ENCODE assay signal across 23 mouse cellular contexts in genomic region chr19:23941422-23941949, GRCm38 (mm10).
A peak's percentile ranks its signal among the peaks of the same experiment; 100 is the strongest.
DNase-seq lines count a peak whose midpoint lies in the region; ATAC-seq lines count a peak whose summit lies in the region.
"Had no signal": no experiment of that assay in that cellular context is flagged by ENCODE, and none has a peak within 500 bp of the region (broad histone marks: within the 10 kb centered on the region; RNA-seq: fewer than 3 reads in every experiment).

No protein-coding gene starts in this region.

- H3K4me2 ChIP-seq in forebrain, embryonic 13.5 days = no peak overlapping the region
- no peak overlapping the region for H3K4me2 ChIP-seq in midbrain, embryonic 16.5 days (ENCODE audit: low read length)
- H3K4me2 ChIP-seq in liver, embryonic 12.5 days = no peak overlapping the region
- H3K4me2 ChIP-seq: embryonic facial prominence, embryonic 13.5 days; heart, embryonic 12.5 days; hindbrain, embryonic 12.5 days; limb, embryonic 13.5 days; liver, embryonic 13.5 days; neural tube, embryonic 12.5 days had no signal

- ATAC-seq in forebrain, embryonic 13.5 days = peak; percentile 57; the same call in 1 of the 2 replicates
- ATAC-seq in midbrain, embryonic 16.5 days = peak; percentile 81
- no peak for ATAC-seq in megakaryocyte-erythroid progenitor cell, adult 5-6 weeks (replicated peaks; ENCODE audit: low FRiP score, low TSS enrichment, poor library complexity, severe bottlenecking)
- no peak for ATAC-seq in liver, embryonic 12.5 days

- H3K4me3 ChIP-seq in forebrain, embryonic 13.5 days = no peak overlapping the region
- no peak overlapping the region for H3K4me3 ChIP-seq in midbrain, embryonic 16.5 days (ENCODE audit: low read depth, low read length)
- no peak overlapping the region for H3K4me3 ChIP-seq in liver, embryonic 12.5 days
- H3K4me3 ChIP-seq: embryonic facial prominence, embryonic 13.5 days; erythroblast, embryonic 14.5 days; gastrocnemius, adult 2 months; heart, embryonic 12.5 days; hindbrain, embryonic 12.5 days; limb, embryonic 13.5 days; liver, embryonic 13.5 days; neural tube, embryonic 12.5 days had no signal

- H3K27me3 ChIP-seq in forebrain, embryonic 13.5 days = no peaks in the 10 kb centered on the region
- H3K27me3 ChIP-seq in midbrain, embryonic 16.5 days (ENCODE audit: control insufficient read depth, insufficient read depth, low read depth, low read length) = no peaks in the 10 kb centered on the region
- no peaks in the 10 kb centered on the region for H3K27me3 ChIP-seq in liver, embryonic 12.5 days (replicated peaks)
- H3K27me3 ChIP-seq: embryonic facial prominence, embryonic 13.5 days; heart, embryonic 12.5 days; hindbrain, embryonic 12.5 days; limb, embryonic 13.5 days; liver, embryonic 13.5 days; neural tube, embryonic 12.5 days had no signal

- H3K27ac ChIP-seq in forebrain, embryonic 13.5 days = peak overlapping the region; percentile 35; the same call in 1 of the 2 replicates
- peak overlapping the region; percentile 0; the same call in 1 of the 2 replicates for H3K27ac ChIP-seq in midbrain, embryonic 16.5 days (ENCODE audit: low read length)
- H3K27ac ChIP-seq in liver, embryonic 12.5 days = no peak overlapping the region
- H3K27ac ChIP-seq: embryonic facial prominence, embryonic 13.5 days; gastrocnemius, adult 2 months; hindbrain, embryonic 12.5 days; limb, embryonic 13.5 days; liver, embryonic 13.5 days; neural tube, embryonic 12.5 days had no signal

- H3K9ac ChIP-seq in forebrain, embryonic 13.5 days = no peak overlapping the region
- no peak overlapping the region for H3K9ac ChIP-seq in midbrain, embryonic 16.5 days (ENCODE audit: low read depth, low read length)
- H3K9ac ChIP-seq in liver, embryonic 12.5 days = no peak overlapping the region
- H3K9ac ChIP-seq: embryonic facial prominence, embryonic 13.5 days; heart, embryonic 12.5 days; hindbrain, embryonic 12.5 days; limb, embryonic 13.5 days; liver, embryonic 13.5 days; neural tube, embryonic 12.5 days had no signal

- H3K4me1 ChIP-seq in forebrain, embryonic 13.5 days = peaks cover 18% of the 10 kb centered on the region
- H3K4me1 ChIP-seq in midbrain, embryonic 16.5 days (ENCODE audit: control insufficient read depth, insufficient read depth, low read length) = peaks cover 4% of the 10 kb centered on the region; the same call in 1 of the 2 replicates
- H3K4me1 ChIP-seq in liver, embryonic 12.5 days = no peaks in the 10 kb centered on the region
- H3K4me1 ChIP-seq: embryonic facial prominence, embryonic 13.5 days; heart, embryonic 12.5 days; limb, embryonic 13.5 days; liver, embryonic 13.5 days; neural tube, embryonic 12.5 days had no signal

- no peaks in the 10 kb centered on the region for H3K9me3 ChIP-seq in forebrain, embryonic 13.5 days (replicated peaks)
- H3K9me3 ChIP-seq in midbrain, embryonic 16.5 days (replicated peaks; ENCODE audit: control insufficient read depth, low read length, poor library complexity, severe bottlenecking) = no peaks in the 10 kb centered on the region
- no peaks in the 10 kb centered on the region for H3K9me3 ChIP-seq in liver, embryonic 12.5 days (replicated peaks)
- H3K9me3 ChIP-seq: embryonic facial prominence, embryonic 13.5 days; heart, embryonic 12.5 days; hindbrain, embryonic 12.5 days; limb, embryonic 13.5 days; liver, embryonic 13.5 days; neural tube, embryonic 12.5 days had no signal

- peaks cover 34% of the 10 kb centered on the region for H3K36me3 ChIP-seq in forebrain, embryonic 13.5 days (ENCODE audit: poor library complexity, severe bottlenecking)
- peaks cover 53% of the 10 kb centered on the region for H3K36me3 ChIP-seq in midbrain, embryonic 16.5 days (ENCODE audit: control insufficient read depth, insufficient read depth, low read length)
- no peaks in the 10 kb centered on the region for H3K36me3 ChIP-seq in liver, embryonic 12.5 days
- H3K36me3 ChIP-seq: embryonic facial prominence, embryonic 13.5 days; heart, embryonic 12.5 days; limb, embryonic 13.5 days; liver, embryonic 13.5 days had no signal

- peak; percentile 43 for DNase-seq in heart, adult 11 months
- DNase-seq in heart, adult 18-20 months = no peak
- DNase-seq in R1 (ENCODE audit: low read depth, low spot score) (peak; percentile 44), adipocyte (ENCODE audit: low spot score) (no peak)
- DNase-seq: adrenal gland, postnatal 25 days; cerebellum, adult 9-11 months; gastrocnemius, adult 2 months; heart, postnatal 10 days; kidney, adult 11 months; kidney, postnatal 4 days; liver, embryonic 13.5 days; lung, adult 2 months; lung, postnatal 14 days had no signal

- whole genome bisulfite sequencing in forebrain, embryonic 13.5 days = 29% methylated on average over 12 of the region's 12 CpGs
- 52% methylated on average over 12 of the region's 12 CpGs for WGBS in midbrain, embryonic 16.5 days
- WGBS in liver, embryonic 12.5 days (ENCODE audit: insufficient replicate concordance) = 68% methylated on average over 12 of the region's 12 CpGs

Comparison
In these comparisons a context has a peak if more than half of its experiments do, and no peak if none do; other contexts are left out.
1. DNase-seq: peak in heart, adult 11 months (single experiment) and R1 (single experiment); none in heart, adult 18-20 months (0 of 2) and adipocyte (single experiment).
2. ATAC-seq: peak in forebrain, embryonic 13.5 days (single experiment) and midbrain, embryonic 16.5 days (single experiment); none in megakaryocyte-erythroid progenitor cell, adult 5-6 weeks (single experiment) and liver, embryonic 12.5 days (single experiment).